Mouse (Mus musculus) common myeloid progenitor, adult 5-6 weeks (primary cell): ENCODE measurements around the gene Cyp20a1. TPM values are rescaled to one million over a fixed set of nuclear protein-coding genes. Genes with fewer than 3 reads are reported as not detected.

Experiments
- ATAC-seq: replicated peaks from 2 replicates; pipeline ENCODE4 v1.8.0; 2016; ENCODE audit warnings: low read depth, mild to moderate bottlenecking, moderate TSS enrichment, inconsistent platforms; ENCODE audit not compliant: poor library complexity, severe bottlenecking
- total RNA-seq: library from RNA; stranded (forward); fragments of 200-1000, 187-1606 nt; gene quantifications from 2 replicates; pipeline ENCODE4 v1.2.3, GENCODE M21; 2017

The Cyp20a1 gene
- total RNA-seq, result 28.3 and 38.5 TPM in 2 replicates

DNA sequence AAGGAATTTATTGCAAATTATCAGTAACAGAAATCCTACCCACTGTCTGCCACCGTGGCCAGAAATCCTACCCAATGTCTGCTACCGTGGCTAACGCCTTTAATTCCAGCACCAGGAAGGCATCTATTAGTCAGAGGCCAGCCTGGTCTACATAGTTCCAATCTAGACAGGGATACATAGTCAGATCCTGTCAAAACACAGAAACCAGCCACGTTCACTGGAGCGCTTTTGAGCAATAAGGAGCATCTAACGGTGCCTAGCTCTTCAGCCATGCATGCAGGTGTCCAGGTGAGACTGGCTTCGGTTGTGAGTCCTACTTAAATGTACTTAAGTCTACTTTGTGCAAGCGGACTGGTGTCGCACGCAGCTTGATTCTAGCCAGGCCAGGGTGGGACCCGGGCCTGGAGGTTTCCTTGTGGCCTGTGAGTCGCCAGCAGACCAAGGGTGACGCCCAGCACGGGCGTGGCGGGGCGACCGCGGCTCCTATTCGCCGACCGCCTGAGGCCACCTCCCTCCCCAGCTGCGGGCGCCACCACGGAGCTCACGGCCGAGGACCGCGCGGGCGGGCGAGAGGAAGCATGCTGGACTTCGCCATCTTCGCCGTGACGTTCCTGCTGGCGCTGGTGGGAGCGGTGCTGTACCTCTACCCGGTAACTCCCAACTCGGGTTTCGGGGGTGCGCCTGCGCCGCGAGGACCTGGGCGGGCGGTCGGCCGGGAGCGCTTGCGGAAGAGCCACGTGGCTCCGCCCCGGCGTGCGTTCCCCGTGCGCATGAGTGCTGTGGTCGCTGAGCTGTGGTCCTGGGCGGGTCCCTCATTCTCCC is at the start of gene Cyp20a1:
Cyp20a1 (plus strand) TSS at position 516 of the 822 bp plus-strand sequence.
- ATAC-seq, result peak; percentile 98

DNA sequence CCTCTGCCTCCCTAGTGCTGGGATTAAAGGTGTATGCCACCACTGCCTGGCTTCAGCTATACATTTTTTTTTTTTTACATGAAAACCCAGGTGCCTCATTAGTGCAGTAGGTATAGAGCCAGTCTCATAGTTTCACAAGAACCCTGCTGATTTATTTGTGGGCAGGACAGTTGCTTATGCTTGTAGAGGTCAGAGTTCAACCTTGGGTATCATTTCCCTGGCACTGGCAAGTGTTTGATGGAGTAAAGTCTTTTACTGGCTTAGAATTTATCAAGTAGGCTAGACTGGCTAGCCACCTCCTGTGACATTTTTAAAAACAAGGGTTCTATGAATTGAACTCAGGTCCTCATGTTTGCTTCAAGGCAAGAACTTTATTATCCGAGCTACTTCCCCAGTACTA is 49.2 kb upstream of the Cyp20a1 start:
- ATAC-seq, result no peak

DNA sequence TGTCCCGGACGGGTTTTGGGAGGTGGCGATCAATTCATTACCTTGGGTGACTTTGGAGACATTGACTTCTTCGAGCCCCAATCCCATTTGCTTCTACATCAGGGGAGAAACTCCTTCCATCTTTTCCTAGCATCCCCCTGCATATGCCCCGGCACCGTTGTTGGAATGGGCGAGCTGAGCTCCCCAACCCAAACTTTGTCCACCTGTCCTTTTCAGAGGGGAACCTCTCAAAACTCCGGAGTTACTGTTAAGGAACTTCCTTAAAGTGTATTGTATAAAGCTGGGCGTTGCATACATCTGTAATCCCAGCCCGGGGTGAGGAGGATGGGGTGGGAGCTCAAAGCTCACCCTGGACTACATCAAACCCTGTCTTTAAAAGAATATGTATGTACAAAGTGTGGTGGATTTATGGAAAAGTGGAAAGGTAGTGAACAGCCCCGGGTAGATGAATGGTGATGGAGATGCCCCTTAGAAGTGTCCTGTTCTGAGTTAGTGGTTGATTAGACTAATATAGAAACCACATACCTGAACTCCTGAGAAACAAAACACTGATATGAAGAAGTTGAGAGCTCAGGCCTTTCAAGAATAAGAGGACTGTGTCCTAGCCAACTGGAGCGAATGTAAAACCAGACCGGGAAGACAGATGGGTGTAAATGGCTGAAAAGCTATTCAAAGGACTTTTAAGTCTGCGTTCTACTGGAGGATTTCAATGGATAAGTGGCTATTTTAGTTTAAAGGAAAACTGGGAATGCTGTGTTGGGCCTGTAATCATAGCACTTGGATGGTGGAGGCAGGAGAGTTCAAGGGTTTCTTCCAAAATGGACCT is 720 bp downstream of the Cyp20a1 start:
- peak; percentile 26; the same call in 1 of the 2 replicates for ATAC-seq

DNA sequence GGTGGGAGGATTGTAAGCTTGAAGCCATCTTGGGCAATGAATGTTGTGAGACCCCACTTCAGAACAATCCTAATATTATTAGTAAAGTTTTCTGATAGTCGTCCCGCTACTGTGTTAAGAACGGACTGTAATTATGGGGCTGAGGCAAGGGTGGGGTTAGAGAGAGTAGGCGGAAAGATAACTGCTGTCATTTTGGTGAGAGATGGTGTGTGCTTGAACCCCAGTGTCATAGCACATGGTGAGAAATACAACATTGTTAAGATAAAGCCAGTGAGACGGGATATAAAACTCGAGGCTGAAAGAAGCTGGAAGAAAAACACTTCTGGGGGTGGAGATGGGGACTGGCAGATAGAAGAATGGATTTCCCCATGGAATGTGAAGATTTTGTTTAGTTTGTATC is 1.5 kb downstream of the Cyp20a1 start:
- ATAC-seq, result no peak

DNA sequence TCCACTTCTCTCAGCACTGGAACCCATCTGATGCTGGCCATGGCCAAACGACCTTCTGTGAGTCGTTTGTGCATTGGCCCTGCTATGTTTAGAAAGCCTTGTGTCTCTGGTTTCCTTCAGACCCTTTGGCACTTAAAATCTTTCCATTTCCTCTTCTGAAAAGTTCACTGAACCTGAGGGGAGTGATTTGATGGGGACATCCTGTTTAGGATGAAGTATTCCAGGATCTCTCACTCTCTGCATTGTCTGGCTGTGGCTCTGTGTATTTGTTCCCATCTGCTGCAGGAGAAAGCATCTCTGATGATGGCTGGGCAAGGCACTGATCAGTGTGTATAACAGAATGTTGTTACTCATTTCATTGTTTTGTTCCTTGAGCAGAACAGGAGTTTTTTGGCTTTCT is 2.6 kb downstream of the Cyp20a1 start:
- ATAC-seq, result no peak

DNA sequence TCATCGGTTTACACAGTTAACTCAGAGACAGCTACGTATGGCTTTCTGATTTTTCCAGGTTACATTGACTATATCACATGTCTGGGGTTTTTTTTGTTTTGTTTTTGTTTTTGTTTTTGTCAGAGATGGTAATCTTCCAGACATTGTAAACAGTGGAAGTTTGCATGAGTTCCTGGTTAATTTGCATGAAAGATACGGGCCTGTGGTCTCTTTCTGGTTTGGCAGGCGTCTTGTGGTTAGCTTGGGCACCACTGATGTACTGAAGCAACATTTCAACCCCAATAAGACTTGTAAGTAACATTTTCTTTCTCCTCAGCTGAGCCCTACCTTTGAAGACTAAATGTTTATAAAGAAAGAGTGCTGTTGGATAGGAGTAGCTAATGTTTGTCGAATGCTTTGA is 9.7 kb downstream of the Cyp20a1 start:
- 0 out of 2 replicates have a peak, but pooled peaks have one; percentile 50 for ATAC-seq

DNA sequence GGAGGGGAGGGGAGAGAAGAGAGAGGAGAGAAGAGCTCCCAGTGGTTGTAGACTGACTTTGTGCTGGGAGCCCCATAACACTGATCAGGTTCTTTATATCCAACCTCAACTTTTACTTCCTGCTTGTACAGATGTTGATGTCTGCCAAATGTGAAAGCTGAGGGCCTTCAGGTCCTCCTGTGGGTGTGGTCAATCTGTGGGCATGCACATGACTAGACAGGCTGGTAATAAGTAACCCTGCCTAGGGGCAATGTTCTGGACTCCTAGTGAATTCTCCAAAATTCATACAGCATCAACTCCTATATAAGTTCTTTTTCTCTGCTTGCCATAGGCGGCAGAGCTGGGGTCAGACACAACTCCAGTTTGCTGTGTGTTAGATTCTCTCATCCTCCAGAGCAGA is 18.5 kb downstream of the Cyp20a1 start:
- 0 out of 2 replicates have a peak, but pooled peaks have one; percentile 36 for ATAC-seq

DNA sequence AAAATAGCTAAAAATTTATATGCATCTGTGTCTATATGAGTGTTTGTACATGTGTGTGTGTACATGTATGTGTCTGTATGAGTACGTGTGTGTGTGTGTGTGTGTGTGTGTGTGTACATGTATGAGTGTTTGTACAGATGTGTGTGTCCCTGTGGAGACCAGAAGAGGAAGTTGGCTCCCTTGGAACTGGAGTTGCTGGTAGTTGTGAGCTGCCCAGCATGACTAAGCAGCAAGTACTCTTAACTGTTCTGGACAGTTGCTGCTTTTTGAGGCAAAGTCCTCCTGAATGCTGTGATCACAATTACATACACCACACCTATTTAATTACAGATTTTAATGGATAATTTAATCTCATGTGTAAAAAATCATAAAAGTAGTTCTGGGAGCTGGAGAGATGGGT is 33.4 kb downstream of the Cyp20a1 start:
- no peak for ATAC-seq

DNA sequence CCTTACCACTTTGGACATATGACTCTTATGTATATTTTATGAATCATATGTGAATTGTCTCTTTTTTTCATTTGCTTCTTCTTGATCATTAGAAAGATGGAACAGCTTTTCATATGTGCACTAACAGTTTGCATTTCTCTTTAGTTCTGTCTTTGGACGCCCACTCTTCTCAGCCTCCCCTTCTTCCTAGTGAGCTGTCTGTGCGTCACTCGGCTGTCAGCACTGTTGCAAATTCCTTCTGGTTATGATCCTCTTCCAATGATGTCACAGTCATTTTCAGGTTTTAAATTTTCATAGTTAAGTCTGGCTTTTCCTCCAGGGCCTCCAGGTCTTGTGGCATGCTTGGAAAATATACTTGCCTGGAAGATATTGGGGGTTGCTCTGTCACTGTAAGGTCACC is 38.8 kb downstream of the Cyp20a1 start:
- ATAC-seq, result no peak

DNA sequence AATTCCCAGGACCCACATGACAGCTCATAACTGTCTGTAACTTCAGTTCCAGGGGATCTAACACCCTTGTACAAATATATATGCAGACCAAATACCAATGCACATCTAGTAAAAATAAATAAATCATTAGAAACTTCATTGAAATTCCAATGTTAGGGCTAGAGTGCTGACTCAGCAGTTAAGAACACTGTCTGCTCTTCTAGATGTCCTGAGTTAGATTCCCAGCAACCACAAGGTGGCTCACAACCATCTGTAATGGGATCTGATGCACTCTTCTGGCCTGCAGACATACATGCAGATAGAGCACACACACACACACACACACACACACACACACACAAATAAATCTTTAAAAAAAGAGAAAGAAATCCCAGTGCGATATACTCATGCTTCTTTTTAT is 61.7 kb downstream of the Cyp20a1 start:
- no peak for ATAC-seq

DNA sequence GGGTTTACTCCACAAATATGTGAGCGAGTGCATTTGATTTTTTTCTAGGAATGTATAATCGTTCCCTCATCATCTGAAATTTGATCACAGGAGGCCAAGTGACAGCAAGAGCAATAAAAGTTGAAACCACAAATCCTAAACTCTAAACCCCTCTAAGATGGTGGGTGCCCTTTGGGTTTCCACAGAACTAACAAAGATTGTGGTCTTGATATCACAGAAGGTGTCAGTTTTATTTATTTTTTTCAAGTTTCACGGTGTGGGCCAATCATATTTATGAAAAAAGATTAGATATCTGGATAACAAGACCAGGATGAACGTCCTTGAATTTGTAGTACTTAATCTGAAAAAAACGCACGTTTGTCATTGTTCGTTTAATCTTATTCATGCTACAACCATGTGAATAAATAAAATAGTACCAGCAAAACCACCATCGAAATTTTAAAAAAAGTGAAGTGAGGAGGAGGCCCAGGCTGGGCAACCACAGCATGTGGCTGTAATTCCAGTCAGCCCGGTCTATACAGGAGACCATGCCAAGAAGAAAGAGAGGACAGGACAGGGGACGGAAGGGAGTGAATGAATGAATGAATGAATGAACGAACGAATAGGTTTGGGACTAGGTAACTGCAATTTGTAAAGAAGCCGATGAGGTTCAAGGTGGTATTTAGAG is 65.5 kb downstream of the Cyp20a1 start:
- ATAC-seq, result peak; percentile 27

DNA sequence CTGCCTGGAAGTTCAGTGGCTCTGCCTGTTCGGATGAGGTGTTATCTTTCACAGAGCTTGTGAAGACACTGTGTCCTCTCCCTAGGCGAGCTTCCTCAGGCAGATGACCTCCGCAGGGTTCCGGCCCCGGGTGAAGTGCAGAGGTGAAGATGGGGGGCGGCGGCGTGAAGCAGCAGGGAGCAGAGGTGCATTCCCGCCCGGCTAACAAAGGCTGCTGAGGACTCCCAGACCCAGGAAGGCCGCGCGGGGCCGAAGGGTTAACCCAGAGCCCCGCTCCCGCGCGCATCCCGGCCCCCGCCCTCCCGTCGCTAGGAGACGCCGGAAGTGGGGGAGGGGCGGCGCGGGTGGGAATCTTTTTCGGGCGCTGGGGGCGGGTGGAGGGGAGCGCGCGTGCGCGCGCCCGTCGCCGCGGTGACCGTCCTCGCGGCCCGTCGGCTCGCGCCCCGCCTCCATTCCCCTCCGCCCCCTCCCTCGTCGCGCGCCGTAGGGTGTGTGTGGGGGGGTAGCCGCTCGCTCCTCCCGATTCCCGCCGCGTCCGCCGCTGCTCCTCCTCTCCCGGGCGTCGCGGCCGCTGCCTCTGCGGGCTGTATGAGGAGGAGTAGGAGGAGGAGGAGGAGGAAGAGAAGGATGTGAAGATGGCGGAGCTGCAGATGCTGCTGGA is 66.2 kb downstream of the Cyp20a1 start, which contains the start of gene Abi2:
Abi2 (plus strand) TSS at position 452 of the 661 bp plus-strand sequence.
- peak; percentile 87 for ATAC-seq

DNA sequence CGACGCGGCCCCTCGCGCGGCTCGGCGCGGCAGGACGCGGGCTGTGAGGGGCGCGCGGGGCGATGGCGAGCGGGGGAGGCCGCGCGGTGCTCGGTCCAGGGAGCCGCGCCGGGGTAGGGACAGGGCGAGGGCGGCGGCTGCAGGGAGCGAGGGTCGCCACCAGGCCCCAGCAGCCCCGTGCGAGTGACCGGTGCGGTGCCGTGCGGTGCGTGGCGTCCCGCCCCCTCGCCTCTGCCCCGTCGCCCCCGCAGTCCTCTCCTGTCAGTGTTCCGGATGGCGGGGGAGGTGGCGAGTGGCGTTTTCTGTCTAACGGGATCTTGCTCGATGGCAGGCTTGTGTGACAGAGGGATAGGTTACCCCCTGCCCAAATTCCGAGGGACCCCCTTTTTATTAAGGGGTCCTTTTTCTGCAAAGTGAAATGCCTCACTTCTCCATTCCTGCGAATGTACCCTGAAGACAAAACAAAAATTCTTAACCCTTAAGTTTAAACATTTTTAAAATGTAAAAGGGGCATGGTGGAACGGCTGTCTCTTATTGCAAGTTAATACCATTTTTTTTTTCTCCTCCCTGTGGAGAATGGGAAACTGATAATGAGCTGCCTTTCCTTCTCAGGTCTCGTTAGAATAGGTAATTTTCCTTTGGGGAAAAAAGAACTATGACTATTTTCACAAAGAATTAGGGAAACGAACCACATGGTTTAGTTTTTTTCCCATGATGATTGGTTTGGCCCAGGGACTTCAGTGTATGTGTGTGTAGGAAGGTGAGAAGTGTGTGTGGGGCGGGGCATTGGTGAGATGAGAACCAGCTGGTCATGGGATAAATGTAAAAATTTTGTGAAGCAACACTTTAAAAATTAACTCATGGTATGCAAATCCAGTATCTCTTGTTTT is 67.0 kb downstream of the Cyp20a1 start:
- ATAC-seq, result peak; percentile 27; the same call in 1 of the 2 replicates

DNA sequence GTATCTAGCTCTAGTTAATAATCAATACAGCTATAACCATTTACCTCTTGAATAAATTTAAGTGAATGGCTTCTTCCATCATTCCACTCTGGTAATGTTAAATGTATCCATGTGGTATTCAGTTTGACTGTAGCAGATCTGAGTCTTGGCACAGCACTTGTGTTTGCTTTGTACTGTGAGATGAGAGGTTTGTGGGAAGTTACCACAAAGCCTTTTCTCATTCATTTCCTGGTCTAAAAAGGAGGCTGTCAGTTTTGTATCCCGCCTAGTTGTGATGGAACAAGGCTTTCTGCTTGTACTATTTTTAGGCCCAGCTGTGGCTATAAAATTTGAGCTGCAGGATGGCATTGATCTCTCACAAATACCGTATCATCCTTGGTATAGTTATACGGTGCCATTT is 73.6 kb downstream of the Cyp20a1 start:
- peak; percentile 71 for ATAC-seq

DNA sequence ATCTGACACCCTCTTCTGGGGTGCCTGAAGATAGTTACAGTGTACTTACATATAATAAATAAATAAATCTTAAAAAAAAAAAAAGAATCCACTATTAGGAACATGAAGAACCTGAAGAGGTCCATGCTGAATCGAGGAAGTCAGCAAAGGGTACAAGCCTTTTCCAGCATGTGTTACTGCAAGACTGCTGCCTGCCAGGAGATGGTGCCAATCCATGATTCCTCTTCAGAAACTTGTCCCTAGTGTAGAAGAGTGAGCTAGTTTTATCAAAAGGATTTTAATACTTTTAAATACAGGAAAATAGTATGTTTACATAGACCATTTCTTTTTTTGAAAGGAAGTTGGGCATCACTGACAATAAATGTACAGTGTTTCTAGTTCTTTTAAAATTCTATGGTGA is 80.8 kb downstream of the Cyp20a1 start:
- 0 out of 2 replicates have a peak, but pooled peaks have one; percentile 45 for ATAC-seq

DNA sequence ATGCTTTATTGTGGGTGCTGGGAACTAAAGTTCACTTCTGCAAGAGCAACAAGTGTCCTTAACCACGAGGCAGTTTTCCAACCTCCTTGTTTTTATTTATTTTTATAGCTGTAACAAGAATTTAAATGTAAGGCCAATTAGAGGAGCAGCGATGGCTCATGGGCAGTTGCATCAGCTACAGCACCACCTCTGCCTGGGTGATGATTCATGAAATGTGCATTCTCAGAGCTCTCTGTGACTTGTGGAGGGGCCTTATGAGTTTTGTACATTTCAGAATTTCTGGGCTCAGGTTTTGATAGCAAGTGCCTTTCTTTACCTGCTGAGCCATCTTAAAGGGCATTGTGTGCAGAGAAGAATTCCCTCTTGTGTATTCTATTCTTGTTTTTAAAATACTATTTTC is 85.2 kb downstream of the Cyp20a1 start:
- ATAC-seq, result no peak

DNA sequence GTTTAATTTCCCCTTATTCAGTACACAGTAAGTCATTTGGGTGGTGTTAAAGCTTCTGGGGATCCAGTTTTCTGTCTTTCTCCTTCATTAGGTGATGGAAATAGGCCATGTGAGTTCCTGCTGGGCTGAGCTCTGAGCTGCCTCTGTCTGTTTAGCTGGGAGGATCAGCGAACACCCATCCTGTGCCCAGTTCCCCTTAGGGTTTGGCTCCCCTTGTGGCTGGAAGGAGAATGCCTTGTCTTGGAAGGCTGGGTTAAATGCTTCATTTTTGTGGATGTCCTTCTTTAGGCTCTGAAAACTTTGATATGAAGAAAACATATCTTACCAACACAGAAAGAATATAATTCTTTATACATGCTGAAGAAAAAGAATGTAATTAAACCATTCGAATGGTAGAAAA is 85.8 kb downstream of the Cyp20a1 start:
- peak; percentile 89 for ATAC-seq

DNA sequence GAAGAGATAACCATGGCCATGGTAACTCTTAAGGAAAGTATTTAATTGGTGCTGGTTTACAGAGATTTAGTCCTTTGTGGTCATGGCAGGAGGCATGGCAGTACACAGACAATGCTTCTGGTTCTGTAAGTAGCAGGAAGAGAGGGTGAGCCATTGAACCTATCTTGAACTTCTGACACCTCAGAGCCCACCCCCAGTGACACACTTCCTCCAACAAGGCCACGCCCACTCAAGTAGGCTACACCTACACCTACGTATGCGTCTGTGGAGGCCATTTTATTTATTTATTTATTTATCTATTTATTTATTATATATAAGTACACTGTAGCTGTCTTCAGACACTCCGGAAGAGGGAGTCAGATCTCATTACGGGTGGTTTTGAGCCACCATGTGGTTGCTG is 88.4 kb downstream of the Cyp20a1 start:
- ATAC-seq, result no peak

DNA sequence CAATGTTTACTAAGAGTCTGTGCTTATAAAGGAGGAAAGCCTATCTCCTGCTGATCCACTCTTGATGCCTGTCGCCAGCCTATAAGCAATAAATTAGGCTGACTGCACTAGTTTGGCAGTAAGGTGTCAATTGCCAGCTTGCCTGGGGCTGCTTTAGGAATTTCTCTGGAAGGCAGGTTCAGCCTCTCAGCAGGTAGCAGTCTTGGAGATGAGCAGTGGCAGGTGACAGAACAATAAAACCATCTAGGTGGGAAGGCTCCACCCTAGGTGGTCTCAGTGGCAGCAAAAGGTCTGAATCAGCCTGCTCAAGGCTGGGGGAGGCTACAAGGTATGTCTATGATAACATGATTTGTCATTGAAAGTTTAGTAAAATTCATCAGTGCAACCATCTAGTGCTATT is 89.4 kb downstream of the Cyp20a1 start:
- ATAC-seq, result no peak
